In the genomic region with DNA sequence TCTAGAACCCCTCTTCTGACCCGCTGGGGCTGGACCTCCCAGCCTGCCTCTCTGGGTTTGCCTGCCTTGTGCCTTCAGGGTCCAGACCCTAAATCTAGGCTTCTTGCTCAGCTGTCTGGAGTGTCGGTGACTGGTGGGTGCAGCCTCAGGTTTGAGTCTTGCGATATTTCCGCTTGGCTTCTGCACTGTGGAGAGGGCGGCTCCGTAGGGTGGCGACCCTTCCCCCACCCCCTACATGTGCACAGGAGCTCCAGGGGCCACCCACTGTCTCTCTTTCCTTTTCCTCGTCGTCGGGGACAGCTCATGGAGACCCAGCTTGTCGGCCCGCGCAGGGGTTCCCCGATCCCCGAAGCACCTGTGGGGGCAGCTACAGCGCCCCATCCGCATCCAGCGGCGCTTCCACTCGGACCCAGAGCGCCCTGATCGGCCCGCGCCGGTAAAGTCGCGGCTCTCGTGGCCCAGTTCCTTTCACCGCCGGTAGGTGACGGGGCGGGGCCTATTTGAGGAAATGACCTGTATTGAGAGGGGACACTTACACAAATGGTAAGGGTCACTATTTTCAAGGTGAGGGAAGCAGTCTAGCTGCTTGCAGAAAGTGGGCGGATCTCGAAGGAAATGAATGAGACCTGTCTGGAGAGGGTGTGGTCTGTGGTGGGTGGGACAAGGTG, we compare ENCODE assay signal across 9 mouse cellular contexts. TPM values are rescaled to one million over a fixed set of nuclear protein-coding genes. Genes with fewer than 3 reads are reported as not detected.
DNase-seq lines count a peak whose midpoint lies in the region; ATAC-seq lines count a peak whose summit lies in the region.
"Had no signal": no experiment of that assay in that cellular context is flagged by ENCODE, and none has a peak within 500 bp of the region (broad histone marks: within the 10 kb centered on the region; RNA-seq: fewer than 3 reads in every experiment).

No protein-coding gene starts in this region.

- H3K27ac ChIP-seq in forebrain, embryonic 14.5 days (ENCODE audit: low read depth, low read length) = no peak overlapping the region
- no peak overlapping the region for H3K27ac ChIP-seq in liver, embryonic 13.5 days

- no peak for DNase-seq in frontal cortex, postnatal 14 days (ENCODE audit: low spot score in 2 of 2)
- DNase-seq in CD4-positive, CD25-positive, alpha-beta regulatory T cell, adult 2 months (ENCODE audit: low read depth, low spot score) = peak; percentile 67
- DNase-seq in forebrain, embryonic 14.5 days (ENCODE audit: low spot score) = no peak
- DNase-seq in liver, embryonic 13.5 days = no peak
- DNase-seq in right cerebral cortex, postnatal 36 days (ENCODE audit: low spot score in 2 of 2) = no peak
- no peak for DNase-seq in cerebellum, postnatal 4 days (ENCODE audit: low spot score in 2 of 2)

- H3K36me3 ChIP-seq in forebrain, embryonic 14.5 days (ENCODE audit: control insufficient read depth, insufficient read depth, low read length) = no peaks in the 10 kb centered on the region
- no peaks in the 10 kb centered on the region for H3K36me3 ChIP-seq in liver, embryonic 13.5 days

- ATAC-seq in frontal cortex, adult (ENCODE audit: low TSS enrichment) = peak; percentile 20; the same call in 1 of the 2 replicates
- ATAC-seq in forebrain, embryonic 14.5 days = no peak
- no peak for ATAC-seq in liver, embryonic 13.5 days (ENCODE audit: low read depth)
- peak; percentile 75 for ATAC-seq in neutrophil, adult 5-6 weeks (ENCODE audit: extremely low read depth, insufficient number of reproducible peaks, low FRiP score, poor library complexity, severe bottlenecking)

- no peak overlapping the region for H3K4me3 ChIP-seq in forebrain, embryonic 14.5 days (ENCODE audit: low read depth, low read length)
- H3K4me3 ChIP-seq in liver, embryonic 13.5 days (replicated peaks) = peak overlapping the region; percentile 26

- H3K9ac ChIP-seq in forebrain, embryonic 14.5 days (ENCODE audit: low read length) = peak overlapping the region; percentile 37; the same call in 1 of the 2 replicates
- 0 out of 2 replicates have a peak overlapping the region, but pooled peaks have one; percentile 49 for H3K9ac ChIP-seq in liver, embryonic 13.5 days

- 3% methylated on average over 34 of the region's 34 CpGs for WGBS in forebrain, embryonic 14.5 days
- WGBS in liver, embryonic 13.5 days (ENCODE audit: insufficient replicate concordance) = 3% methylated on average over 34 of the region's 34 CpGs

- no peaks in the 10 kb centered on the region for H3K9me3 ChIP-seq in forebrain, embryonic 14.5 days (replicated peaks; ENCODE audit: control insufficient read depth, low read length)
- no peaks in the 10 kb centered on the region for H3K9me3 ChIP-seq in liver, embryonic 13.5 days (replicated peaks)

- H3K4me1 ChIP-seq in forebrain, embryonic 14.5 days (ENCODE audit: control insufficient read depth, insufficient read depth, low read length) = no peaks in the 10 kb centered on the region
- peaks cover 12% of the 10 kb centered on the region; the same call in 1 of the 2 replicates for H3K4me1 ChIP-seq in liver, embryonic 13.5 days (replicated peaks)

- H3K27me3 ChIP-seq in forebrain, embryonic 14.5 days (replicated peaks; ENCODE audit: control insufficient read depth, insufficient read depth, low read length) = peaks cover 21% of the 10 kb centered on the region
- H3K27me3 ChIP-seq in liver, embryonic 13.5 days = peaks cover 76% of the 10 kb centered on the region

- H3K4me2 ChIP-seq in forebrain, embryonic 14.5 days (ENCODE audit: low read length) = peak overlapping the region; percentile 25; the same call in 1 of the 2 replicates
- H3K4me2 ChIP-seq in liver, embryonic 13.5 days = peak overlapping the region; percentile 56

RNA-seq across cellular contexts. Expression of a gene that starts 6.4 kb away (rescaled TPM):
- not detected in 2 replicates for polyA plus RNA-seq in forebrain, embryonic 14.5 days (2014; fragmentation: Nextera tagmentation; extraction: Ambion mirVana)
- polyA plus RNA-seq in liver, embryonic 13.5 days (2015; fragmentation: Nextera tagmentation; extraction: Ambion mirVana) = 0.40 and 0.43 TPM in 2 replicates
- total RNA-seq in neutrophil, adult 5-6 weeks (2017) = 2.2 and 2.4 TPM in 2 replicates

RNA-seq across cellular contexts. Expression of a gene that starts 11.6 kb away (rescaled TPM):
- not detected in 2 replicates for polyA plus RNA-seq in forebrain, embryonic 14.5 days (2014; fragmentation: Nextera tagmentation; extraction: Ambion mirVana)
- 0.14 TPM in 1 of 2 replicates, not detected in the other for polyA plus RNA-seq in liver, embryonic 13.5 days (2015; fragmentation: Nextera tagmentation; extraction: Ambion mirVana)
- not detected in 2 replicates for total RNA-seq in neutrophil, adult 5-6 weeks (2017)
- total RNA-seq: left cerebral cortex, postnatal 10 days had no signal

RNA-seq across cellular contexts. Expression of a gene that starts 24.5 kb away (rescaled TPM):
- 330 and 371 TPM in 2 replicates for polyA plus RNA-seq in forebrain, embryonic 14.5 days (2014; fragmentation: Nextera tagmentation; extraction: Ambion mirVana)
- polyA plus RNA-seq in liver, embryonic 13.5 days (2015; fragmentation: Nextera tagmentation; extraction: Ambion mirVana) = 2.7 and 3.9 TPM in 2 replicates
- total RNA-seq in neutrophil, adult 5-6 weeks (2017) = 5.2 and 5.5 TPM in 2 replicates

RNA-seq across cellular contexts. Expression of a gene that starts 26.7 kb away (rescaled TPM):
- polyA plus RNA-seq in forebrain, embryonic 14.5 days (2014; fragmentation: Nextera tagmentation; extraction: Ambion mirVana) = 0.06 and 0.10 TPM in 2 replicates
- polyA plus RNA-seq in liver, embryonic 13.5 days (2015; fragmentation: Nextera tagmentation; extraction: Ambion mirVana) = not detected in 2 replicates
- 2.4 and 2.8 TPM in 2 replicates for total RNA-seq in neutrophil, adult 5-6 weeks (2017)

RNA-seq across cellular contexts. Expression of a gene that starts 30.8 kb away (rescaled TPM):
- polyA plus RNA-seq in forebrain, embryonic 14.5 days (2014; fragmentation: Nextera tagmentation; extraction: Ambion mirVana) = 52.3 and 60.8 TPM in 2 replicates
- 45.6 and 50.4 TPM in 2 replicates for polyA plus RNA-seq in liver, embryonic 13.5 days (2015; fragmentation: Nextera tagmentation; extraction: Ambion mirVana)
- 4.5 and 4.8 TPM in 2 replicates for total RNA-seq in neutrophil, adult 5-6 weeks (2017)

Comparison
In these comparisons a context has a peak if more than half of its experiments do, and no peak if none do; other contexts are left out.
1. ATAC-seq: peak in frontal cortex, adult (single experiment) and neutrophil, adult 5-6 weeks (single experiment); none in forebrain, embryonic 14.5 days (single experiment) and liver, embryonic 13.5 days (single experiment).
2. RNA of a gene that starts 24.5 kb away (polyA plus RNA-seq): 330 to 371 TPM in forebrain, embryonic 14.5 days; 2.7 to 3.9 TPM in liver, embryonic 13.5 days; every median in the first group is over 10 times any median in the second.